Mouse (Mus musculus) urinary bladder, postnatal 25 days (tissue): ENCODE data around the gene Robo2.

ENCODE experiments used
- DNase-seq: peaks from one replicate; pipeline ENCODE4 v3.0.0; 2022; ENCODE audit warnings: low spot score

Gene Robo2

DNA sequence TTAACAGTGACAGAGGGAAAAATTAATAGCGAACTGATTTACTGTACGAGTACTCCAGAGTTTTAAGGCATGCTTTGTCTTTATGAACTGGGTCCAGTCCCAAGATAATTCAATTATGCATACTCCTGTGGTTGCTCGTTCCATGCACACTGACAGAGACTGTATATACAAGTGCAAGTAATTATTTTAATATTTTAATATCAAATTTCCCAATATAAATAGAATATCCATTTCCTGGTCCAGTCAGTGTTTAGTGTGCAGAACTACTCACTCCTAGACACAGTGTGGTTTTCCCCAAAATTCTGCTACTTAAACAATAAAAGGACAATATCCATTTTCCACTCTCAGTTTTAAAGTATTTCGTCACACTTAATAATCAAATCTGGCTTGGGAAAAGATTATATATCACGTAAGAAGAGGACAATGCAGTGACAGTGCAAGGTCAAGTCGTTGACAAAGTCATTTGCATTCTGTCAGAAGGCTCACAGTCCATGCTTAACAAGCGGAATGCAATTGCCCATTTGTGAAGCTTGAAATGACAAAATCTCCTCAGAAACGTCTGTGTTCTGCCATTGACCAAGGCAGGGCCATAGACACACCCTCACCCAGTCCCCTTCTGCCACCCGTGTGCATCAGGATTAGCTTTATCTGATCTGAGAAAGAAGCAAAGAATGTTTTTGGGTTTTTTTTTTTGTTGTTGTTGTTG is 89.8 kb downstream of the Robo2 start:
- DNase-seq: no peak

DNA sequence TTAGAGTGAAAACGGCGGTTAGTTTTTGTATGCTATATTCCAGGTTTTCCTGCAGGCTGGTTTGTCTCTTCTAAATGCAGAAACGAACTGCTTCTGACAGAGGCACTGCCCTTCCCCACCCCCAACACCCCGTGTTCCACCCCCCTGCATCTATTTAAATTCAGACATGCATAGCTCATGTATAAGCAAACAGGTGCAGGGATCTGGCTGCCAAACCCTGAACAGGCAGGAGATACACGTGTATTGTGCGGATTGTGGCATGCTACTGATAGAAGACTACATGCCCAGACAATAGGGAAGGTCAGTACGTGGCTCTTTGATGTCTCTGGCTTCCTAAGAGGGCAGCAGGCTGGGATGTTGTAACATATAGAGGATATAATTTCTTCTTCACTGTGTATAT is 95.5 kb downstream of the Robo2 start:
- DNase-seq: no peak

DNA sequence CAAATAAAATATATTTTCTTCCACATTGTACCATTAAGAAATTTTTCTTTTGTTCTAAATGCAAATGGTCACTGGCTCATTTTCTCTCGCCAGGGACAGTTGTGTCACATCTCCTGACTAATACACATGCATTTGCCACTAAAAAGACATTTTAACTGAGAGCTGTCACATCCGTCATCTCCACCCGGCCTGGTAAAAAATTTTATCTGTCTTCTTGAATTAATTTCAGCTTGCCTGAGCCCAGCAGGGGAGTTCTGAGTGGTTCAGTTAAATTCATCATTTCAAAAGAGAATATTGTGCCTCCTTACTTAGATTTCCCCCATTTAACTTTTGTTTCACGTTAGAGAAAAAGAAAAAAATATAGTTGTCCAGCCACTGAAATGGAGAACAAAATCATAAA is 98.4 kb downstream of the Robo2 start:
- no peak for DNase-seq

DNA sequence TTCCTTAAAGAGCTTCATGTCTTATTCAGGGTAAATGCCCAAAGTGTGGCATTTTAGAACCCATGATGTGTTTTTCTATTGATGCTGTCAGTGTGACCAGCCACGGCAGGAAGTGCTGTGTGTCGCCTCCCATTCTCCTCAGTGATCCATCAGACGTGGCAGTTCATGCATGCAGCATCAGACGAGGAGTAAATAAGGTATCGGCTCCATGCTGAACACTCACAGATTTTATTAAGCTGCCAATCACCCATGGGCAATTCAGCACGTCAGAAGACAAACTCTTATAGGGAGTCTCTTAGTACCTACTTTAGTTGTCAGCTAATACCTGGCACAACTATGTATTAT is 104.1 kb downstream of the Robo2 start:
- no peak for DNase-seq

DNA sequence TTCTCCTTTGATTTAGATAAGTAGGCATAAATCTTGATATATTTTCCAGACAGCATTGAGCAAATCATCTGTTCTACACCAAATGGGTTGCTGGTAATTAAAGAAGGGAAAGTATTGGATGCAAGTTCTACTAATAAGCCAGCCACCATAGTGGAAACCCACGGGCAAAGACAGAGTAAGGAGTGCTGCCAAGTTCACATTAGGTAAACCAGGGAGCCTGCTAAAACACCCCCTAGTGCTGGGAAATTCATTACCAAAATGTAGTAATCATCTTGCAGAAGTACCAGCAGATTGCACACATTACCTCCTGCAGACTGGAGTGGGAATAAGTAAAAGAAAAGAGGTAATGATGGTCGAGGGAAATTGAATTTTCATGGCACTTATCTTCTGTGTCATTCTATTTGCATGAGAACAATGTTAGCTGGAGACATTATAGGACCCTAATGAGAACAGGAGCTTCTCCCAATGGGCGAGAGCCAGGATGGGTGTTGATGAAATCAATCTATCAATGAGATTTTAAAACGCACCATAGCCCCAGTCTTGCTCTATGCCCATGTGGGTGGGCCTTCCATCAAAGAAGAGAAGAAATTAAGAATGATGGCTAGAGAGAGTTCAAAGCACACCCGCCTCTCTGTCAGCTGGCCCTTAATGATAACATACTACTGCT is 104.6 kb downstream of the Robo2 start:
- no peak for DNase-seq

DNA sequence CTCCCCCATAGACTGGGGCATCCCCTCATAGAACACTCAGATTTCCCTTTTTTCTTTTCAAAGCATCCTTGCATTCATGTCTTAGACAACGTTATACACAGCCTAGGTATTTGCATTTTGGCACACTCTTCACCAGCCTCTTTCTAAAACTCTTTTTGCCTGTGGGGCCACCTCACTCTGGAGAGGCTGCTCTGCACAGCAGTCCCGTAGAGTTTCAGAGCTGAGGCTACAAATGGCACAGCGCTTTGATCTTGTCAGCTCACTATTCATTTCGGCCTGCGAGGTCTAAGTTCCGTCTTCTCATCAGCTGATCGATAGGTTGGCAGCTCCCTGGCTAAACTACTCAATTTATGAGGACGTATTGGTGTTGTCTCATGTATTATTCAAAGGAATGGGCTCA is 123.7 kb downstream of the Robo2 start:
- no peak for DNase-seq

DNA sequence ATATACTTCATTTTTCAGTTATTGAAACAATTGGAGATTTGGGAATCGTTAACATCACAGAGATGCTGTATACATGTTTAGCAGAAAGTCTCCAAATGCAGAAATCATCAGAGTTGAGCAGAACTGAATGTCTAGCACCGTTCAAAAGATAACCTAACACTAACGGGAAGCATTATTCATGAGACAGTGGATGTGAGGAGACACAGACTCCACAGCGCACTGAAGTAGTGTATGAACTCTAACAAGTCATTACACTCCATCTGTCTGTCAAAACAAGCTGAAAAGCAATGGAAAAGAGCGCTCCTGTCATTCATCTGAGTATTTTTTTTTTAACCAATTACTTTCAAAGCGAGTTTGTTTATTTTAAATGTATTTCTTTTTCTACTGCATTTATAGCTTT is 129.1 kb downstream of the Robo2 start:
- DNase-seq: no peak

DNA sequence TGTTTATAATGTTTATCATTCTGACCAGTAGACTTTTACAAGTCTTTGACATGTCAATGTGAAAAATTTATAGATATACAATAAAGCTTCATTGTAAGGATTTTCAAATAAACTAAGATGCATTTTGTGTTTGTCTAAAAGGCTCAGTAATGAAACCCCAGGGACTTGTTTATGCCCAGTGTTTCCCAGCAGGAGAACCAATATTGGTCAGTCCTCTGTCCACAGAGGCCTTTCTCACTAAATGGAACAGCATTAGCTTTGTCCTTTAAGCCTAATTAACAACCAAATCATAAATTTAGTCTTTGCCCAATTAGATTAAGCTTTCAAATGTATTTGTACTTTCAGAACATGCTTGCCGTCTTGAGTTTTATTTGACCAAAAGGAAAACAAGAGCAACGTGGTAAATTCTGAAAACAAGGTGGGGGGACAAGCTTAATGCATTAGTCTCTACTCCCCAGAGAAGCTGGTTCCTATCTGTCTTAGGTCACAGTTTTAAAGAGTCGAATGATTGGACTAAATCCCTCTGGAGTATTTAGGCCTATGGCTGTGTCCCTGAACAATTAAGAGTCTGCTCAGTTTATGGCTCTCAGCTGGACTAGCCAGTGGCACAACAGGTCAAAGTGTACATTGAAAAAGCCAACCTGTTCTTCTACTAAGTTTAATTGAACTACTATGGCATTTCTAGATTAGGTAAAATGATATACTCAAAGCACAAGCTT is 134.6 kb downstream of the Robo2 start:
- no peak for DNase-seq

DNA sequence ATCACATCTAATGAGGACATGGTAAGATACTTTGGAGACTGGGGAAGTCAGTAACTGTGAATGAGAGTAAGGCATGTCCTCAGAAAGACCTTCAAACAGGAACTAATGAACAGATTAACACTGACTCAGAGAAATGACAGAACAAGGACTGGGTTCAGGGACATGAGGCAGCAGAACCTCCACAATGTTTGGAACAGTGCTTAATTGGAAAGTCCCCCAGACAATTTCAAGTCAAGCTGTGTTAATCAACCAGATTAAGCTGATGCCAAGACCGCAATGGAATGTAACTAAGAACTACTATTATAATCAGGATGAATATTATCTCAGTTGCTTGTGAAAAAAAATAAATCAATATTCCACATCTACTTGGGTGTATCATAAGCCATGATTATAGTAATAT is 137.0 kb downstream of the Robo2 start:
- no peak for DNase-seq

DNA sequence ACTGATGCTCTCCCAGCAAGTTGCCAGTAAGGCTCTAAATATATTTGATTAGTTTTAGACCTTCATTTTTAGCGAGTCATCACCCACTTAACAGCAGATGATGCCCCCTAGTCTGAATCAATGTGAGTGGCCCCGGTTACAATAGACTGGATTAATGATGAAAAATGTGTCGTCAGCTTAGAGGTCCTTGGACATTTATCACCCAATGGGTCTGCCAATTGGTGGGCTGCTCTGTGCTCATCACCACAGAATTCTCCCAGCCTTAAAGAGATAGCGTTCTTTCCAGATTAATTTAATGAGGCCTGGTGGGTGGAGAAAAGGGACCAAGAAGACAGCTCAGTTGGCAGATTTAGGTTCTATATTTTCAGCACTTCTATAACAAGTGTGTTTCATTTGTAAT is 138.6 kb downstream of the Robo2 start:
- no peak for DNase-seq

DNA sequence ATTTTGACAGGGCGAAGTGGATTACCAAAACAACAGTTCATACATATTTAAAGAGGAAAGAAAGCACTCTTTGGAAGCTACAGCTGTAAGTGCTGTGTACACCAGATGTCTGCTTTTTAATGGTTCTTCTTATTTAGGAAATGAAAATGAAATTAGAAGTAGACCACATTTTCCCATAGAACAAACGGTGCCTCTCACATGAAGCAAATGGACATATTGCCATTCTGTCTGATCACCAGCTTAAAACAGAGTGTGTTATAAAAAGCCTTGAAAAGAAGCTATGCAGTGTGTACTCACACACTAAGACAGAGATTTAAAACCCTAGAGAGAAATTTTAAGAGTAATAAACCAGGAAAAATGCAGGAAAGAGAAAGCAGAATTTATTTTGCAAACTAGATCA is 153.4 kb downstream of the Robo2 start:
- no peak for DNase-seq

DNA sequence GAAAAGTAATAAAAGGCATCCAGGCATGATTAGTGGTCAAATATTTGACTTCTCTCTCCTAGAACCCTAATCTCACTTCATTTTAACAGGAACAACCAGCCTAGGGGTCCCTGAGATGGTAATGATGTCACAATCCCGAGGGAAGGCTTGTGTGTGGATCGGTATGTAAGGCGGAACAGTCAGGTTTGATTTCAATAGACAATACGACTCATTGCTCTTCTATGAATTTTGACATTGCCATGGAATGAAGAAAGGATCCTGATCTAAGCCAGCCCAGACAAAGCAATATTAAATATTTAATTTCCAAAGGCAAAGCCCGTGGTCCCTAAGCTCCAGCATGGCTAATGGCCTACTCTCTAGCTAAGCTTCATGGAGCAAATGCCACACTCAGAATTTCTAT is 167.2 kb downstream of the Robo2 start:
- no peak for DNase-seq

DNA sequence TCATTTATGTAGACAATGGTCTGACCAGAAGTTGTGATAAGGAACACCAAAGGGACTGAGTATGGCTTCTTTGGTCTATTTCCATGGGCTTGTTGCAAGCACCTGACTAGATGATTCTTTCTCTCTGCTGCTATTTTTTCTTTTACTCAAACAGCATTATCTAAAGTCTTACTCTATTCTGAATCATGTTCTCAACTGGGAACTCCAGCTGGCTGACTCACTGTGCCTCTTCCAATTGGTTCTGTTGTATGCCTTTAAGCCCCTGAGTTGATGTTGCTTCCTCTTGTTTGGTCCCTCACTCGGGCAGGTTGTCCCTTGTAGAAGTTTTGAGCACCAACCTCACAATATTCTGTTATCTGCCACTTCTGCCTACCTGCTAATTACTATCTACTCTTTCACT is 170.1 kb downstream of the Robo2 start:
- no peak for DNase-seq

DNA sequence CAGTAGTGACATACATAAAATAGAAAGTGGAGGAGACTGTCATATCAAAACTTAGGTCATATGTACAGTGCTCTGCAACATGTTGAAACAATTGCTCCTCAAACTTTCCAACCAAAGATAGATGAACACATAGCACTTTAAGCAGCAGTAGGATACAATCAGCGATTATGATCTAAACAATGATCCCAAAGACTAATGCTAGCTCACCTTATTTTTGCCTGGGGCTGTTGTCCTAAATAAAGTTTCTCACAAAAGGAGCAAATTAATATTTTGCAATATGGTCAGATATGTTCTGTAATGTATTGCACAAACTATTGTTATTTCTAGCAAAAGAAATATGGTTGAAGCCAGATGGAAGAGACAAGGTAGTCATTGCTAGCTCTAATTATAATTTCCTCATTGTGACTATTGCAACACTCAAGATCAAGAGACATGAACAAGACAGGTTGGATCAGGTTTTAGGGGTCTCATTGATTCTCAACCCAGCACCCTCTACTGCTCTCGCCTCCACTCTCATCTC is 174.2 kb downstream of the Robo2 start:
- DNase-seq: no peak

DNA sequence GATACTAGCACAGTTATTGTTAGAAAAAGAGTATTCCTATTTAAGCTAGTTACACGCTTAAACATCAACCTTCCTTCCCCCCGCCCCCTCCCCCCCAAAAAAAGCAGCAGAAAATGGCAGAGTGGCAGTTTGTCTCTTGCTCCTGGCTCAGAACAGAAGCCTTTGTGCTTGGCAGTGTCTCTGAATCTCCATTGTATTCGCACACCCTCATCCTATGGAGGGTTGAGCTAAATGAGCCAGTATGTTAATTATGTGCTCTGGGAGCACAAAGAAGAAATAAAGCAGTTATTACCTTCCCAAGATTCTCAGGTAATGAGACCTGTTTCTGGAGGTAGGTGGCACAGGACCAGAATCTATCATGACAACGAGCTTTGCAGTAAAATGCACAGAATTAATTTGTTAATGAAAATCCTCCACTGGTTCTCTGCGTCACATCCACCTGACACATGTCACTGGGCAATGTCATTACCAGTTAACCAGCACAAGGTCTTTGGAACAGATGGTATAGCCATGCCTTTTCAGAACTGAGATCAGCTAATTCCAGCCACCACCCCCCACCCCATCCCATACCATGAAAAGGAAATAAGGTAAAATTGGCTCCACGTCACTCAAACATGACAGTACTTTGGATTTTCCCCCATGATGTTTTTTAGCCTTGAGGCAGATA is 177.1 kb downstream of the Robo2 start:
- no peak for DNase-seq

DNA sequence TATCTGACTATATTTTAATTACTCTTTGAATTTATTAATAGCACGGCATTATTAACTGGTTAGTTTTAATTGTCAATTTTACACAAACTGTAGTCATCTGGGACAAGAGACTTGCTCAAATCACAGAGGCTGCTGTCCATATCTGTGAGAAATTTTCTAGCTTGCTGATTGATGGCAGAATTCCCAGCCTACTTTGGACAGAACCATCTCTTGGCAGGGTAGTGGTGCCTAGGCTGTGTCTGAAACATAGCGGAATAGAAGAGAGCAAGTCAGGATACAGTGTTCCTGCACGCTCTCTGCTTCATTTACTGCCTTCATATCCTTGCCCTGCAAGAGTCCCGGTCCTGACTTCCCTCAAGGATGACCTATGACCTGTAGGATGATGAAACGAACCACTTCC is 178.0 kb downstream of the Robo2 start:
- DNase-seq: no peak

DNA sequence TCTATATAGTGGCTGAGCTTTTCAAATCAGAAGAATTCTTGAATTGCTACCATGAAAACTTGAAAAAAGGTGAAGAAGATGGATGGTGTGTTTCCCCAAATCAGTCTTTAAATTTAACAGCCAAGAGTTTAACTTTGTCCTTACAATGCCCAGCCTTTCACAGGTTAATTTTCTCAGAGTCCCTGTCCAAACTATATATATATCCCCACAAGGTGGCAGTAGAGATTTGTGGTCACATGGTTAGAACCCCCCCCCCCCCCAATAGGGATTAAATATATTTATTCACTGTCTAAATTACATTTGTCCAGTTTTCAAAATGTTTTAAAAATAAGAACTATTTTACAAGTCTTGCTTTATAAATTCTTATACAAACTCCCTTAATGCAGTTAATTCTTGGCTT is 184.3 kb downstream of the Robo2 start:
- DNase-seq: no peak

DNA sequence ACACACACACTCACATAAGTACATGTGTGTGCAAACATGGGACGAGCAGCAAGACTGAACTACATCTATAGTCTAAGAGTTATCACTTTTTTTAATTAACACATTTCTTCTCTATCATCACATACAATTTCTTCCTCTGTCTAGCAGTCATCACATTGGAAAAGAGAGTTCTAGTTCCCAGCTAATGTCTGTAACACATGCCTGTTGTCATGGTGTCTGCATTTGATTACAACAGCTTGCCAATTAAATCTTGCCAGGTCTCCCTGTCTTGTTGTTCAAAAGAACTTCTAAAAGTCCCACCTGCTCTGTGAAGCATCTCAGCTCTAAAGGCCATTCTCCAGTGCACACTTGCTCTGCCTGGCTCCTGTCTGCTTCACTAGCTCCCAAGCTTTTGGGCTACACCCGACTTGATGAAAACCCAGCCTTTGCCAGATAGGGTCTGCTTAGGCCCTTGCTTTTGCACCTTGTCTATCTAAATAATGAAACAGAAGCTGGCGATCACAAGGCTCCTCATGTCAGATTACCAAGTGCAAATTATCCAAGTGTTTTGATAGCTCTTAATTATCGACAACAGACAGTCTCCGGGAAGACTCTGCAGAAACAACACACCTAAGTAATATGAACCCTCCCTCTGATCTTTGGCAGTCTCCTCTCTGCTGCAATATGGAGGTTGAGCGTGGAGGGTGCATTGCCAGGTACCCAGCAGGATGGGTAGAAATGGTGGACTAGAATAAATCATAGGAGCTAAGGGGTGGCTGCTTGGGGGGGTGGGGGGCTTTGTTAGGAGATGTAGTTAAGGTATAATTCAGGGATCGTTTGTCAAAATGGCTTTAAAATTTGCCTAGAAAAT is 186.0 kb downstream of the Robo2 start:
- DNase-seq: no peak

DNA sequence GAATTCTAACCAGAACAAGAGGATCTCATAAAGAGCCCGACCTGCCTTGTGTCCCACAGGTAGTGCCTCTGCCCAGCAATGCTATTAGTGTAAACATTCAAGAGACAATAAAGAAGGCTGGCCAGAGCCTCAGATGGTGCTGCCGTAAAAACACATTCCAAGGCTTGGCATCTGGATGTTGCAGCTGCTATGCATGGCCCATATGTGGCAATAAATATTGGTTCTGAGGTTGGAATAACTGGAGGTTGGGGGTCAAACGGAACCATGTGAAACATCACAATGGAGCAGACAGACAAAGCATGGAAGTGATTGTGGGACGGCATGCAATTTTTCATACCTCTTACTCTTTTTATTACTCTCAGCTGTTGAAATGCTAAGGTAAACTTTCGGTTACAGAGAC is 189.1 kb downstream of the Robo2 start:
- no peak for DNase-seq

DNA sequence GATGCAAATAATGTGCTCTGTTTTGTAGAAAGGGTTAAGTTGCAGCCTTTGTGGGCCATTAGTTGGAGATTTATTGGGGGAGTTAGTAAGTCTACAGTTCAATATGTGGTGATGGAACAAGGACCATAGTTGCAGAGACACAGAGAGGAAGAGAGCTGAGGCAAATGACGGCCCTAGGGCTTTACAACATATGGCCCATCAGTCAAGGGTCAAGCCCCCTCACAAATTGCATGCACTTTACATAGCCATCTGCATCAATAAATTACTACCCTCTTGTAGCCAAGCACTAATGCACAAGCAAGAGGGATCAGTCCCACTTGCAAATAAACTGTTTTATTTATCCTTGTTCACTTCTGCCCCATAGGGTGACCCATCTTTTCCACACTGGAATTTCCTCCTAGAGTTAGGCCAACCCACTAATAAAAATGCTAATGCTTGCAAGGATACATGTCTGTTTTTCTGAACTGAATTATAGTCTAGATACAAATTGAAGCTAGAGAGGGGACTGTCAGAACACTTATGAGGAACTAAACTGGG is 194.7 kb downstream of the Robo2 start:
- DNase-seq: no peak

DNA sequence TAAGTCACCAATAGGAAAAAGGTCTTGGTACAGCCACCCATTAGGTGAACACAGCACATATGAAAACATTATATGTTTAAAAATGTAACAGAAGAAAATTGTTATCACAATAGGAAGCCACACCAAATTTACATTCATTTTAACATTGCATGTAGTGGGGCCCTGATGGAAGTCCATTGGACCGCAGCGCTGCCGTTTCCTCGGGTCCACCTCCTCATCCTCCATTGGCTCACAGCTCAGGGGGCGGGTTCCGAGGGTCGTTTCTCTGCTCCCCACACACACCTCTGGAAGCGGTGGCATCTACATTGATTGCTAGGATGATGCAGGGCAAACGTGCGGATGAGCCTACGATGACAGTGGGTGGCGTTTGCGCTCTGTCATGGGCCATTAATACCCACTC is 195.8 kb downstream of the Robo2 start:
- no peak for DNase-seq

DNA sequence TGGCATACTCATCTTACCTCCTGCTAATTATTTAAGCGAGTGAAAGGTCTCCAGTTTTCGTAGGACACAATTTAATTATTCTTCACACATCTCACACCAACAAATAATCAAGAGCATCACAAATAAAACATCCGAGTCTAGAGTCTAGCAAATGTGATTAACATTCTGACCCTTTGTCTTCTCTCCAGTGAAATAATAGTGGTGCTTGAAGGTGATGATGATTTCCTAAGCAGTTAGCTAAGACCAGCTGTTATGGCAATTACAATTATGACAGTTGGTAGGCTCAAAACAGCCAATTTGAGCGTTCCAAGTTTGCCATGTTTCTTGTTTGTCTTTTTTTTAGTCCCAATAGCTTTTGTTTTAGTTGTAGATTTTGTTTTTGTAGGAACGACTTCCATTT is 210.9 kb downstream of the Robo2 start:
- no peak for DNase-seq
